28 mouse cellular contexts compared by ENCODE assay signal in genomic region chr5:130101724-130102123, GRCm38 (mm10).
"Had no signal": no experiment of that assay in that cellular context is flagged by ENCODE, and none has a peak within 500 bp of the region (broad histone marks: within the 10 kb centered on the region; RNA-seq: fewer than 3 reads in every experiment).

No protein-coding gene starts in this region.

- H3K4me1 ChIP-seq: limb, embryonic 10.5 days; lung, embryonic 15.5 days; midbrain, embryonic 10.5 days; midbrain, embryonic 12.5 days; midbrain, embryonic 13.5 days; midbrain, embryonic 15.5 days; neural tube, embryonic 12.5 days had no signal

- H3K9me3 ChIP-seq: limb, embryonic 10.5 days; limb, embryonic 12.5 days; limb, embryonic 13.5 days; limb, embryonic 15.5 days; liver, embryonic 12.5 days; liver, embryonic 13.5 days; liver, embryonic 15.5 days; lung, embryonic 15.5 days; midbrain, embryonic 10.5 days; midbrain, embryonic 12.5 days; midbrain, embryonic 13.5 days; midbrain, embryonic 15.5 days; neural tube, embryonic 12.5 days had no signal

- H3K27me3 ChIP-seq: limb, embryonic 12.5 days; limb, embryonic 13.5 days; limb, embryonic 15.5 days; liver, embryonic 12.5 days; liver, embryonic 13.5 days; liver, embryonic 15.5 days; lung, embryonic 15.5 days; midbrain, embryonic 12.5 days; midbrain, embryonic 13.5 days; midbrain, embryonic 15.5 days; neural tube, embryonic 12.5 days had no signal

- DNase-seq: left cerebral cortex, postnatal 4 days; liver; liver, embryonic 13.5 days; liver, postnatal 0 days; lung, adult 18-20 months; lung, adult 2 months; lung, embryonic 14.5 days; lung, postnatal 10 days; lung, postnatal 14 days; lung, postnatal 36 days; lung, postnatal 4 days; midbrain, embryonic 14.5 days had no signal

- H3K4me3 ChIP-seq: limb, embryonic 10.5 days; limb, embryonic 12.5 days; limb, embryonic 13.5 days; limb, embryonic 15.5 days; liver, embryonic 12.5 days; liver, embryonic 13.5 days; liver, embryonic 15.5 days; lung, embryonic 15.5 days; megakaryocyte, embryonic 14.5 days; midbrain, embryonic 10.5 days; midbrain, embryonic 12.5 days; midbrain, embryonic 13.5 days; midbrain, embryonic 15.5 days; myocyte; neural tube, embryonic 12.5 days had no signal

- H3K27ac ChIP-seq: limb, embryonic 10.5 days; limb, embryonic 12.5 days; limb, embryonic 13.5 days; limb, embryonic 15.5 days; liver, embryonic 12.5 days; liver, embryonic 13.5 days; liver, embryonic 14.5 days; liver, embryonic 15.5 days; lung, embryonic 15.5 days; macrophage; midbrain, embryonic 10.5 days; midbrain, embryonic 12.5 days; midbrain, embryonic 13.5 days; midbrain, embryonic 15.5 days; neural tube, embryonic 12.5 days had no signal
